Mouse (Mus musculus) kidney, postnatal 0 days (tissue): Measurements from ENCODE around the gene Chst3. TPM values are rescaled to one million over a fixed set of nuclear protein-coding genes. Genes with fewer than 3 reads are reported as not detected.
"Not testable (repeated sequence)": the region's sequence is repeated elsewhere in the genome, so short reads cannot be mapped to it uniquely, and the experiment has no call there.

Experiments
- ATAC-seq: fragments of 200-750 bp; cut with Nextera tagmentation; replicated peaks from 2 replicates; pipeline ENCODE4 v1.8.0; 2017; ENCODE audit warnings: low read depth, moderate number of reproducible peaks, moderate TSS enrichment, moderate library complexity; ENCODE audit not compliant: low FRiP score
- DNase-seq: peaks from one replicate; pipeline ENCODE4 v3.0.0-alpha.2; 2016; ENCODE audit warnings: low spot score
- H3K27ac ChIP-seq: fragments of 300-500 bp; sonication (generic); 2 replicates; pipeline ENCODE4 v1.5.1; 2014; ENCODE audit warnings: mild to moderate bottlenecking
- H3K27me3 ChIP-seq: fragments of 300-500 bp; sonication (generic); 2 replicates; pipeline ENCODE4 v1.6.1; 2014; ENCODE audit warnings: low read length, mixed read lengths; ENCODE audit not compliant: insufficient read depth
- H3K36me3 ChIP-seq: fragments of 300-500 bp; sonication (generic); 2 replicates; pipeline ENCODE4 v1.6.1; 2014; ENCODE audit warnings: low read length, mixed read lengths; ENCODE audit not compliant: insufficient read depth
- H3K4me1 ChIP-seq: fragments of 300-500 bp; sonication (generic); replicated peaks from 2 replicates; pipeline ENCODE4 v1.6.1; 2014; ENCODE audit warnings: antibody characterized with exemption, low read length, mixed read lengths; ENCODE audit not compliant: insufficient read depth
- H3K4me2 ChIP-seq: fragments of 300-500 bp; sonication (generic); 2 replicates; pipeline ENCODE4 v1.6.1; 2014; ENCODE audit warnings: mild to moderate bottlenecking, low read length, moderate library complexity, mixed read lengths
- H3K4me3 ChIP-seq: fragments of 300-500 bp; sonication (generic); replicated peaks from 2 replicates; pipeline ENCODE4 v1.5.1; 2014; ENCODE audit warnings: low read depth, low read length
- H3K9ac ChIP-seq: fragments of 300-500 bp; sonication (generic); 2 replicates; pipeline ENCODE4 v1.6.1; 2014; ENCODE audit warnings: low read depth, low read length
- H3K9me3 ChIP-seq: fragments of 300-500 bp; sonication (generic); replicated peaks from 2 replicates; pipeline ENCODE4 v1.6.1; 2016; ENCODE audit warnings: low read length, inconsistent platforms, mixed read lengths
- CTCF ChIP-seq: IDR thresholded peaks from 2 replicates; pipeline ENCODE4 v1.5.1; 2016; ENCODE audit warnings: antibody characterized with exemption, low read depth, mild to moderate bottlenecking, moderate library complexity
- WGBS: fragments of 180-500 bp; shearing (Covaris S2); extraction: QIAGEN DNeasy Blood & Tissue Kit; methylation state at CpG from one replicate; pipeline ENCODE4 v1.1.7; 2014; 5-methylcytosine and 5-hydroxymethylcytosine counted together
- polyA plus RNA-seq: library from polyadenylated mRNA; unstranded; fragments of >200 nt; fragmentation: Nextera tagmentation; extraction: Ambion mirVana; gene quantifications from 2 replicates; pipeline ENCODE4 v1.2.1, GENCODE M21; 2015

Gene Chst3
- polyA plus RNA-seq, 1 experiment from 2014 or later: 0.87 TPM

DNA sequence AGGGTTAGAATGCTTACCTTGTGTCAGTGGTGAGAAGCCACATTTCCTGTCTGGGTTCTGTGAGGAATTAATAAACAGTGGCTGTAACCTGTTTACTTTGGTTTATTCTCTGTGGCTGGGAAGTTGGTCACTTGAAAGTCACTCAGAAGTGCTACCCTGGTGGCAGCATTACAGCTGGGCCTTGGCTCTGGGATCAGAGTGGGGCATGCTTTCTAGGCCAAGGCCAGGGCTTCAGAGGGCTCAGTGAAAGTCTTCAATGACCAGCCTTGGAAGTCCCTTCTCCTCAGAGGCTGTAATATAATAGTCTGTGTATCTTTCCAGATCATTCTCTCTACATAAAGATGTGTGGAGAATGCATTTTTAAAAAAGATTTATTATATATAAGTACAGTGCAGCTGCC lies 63.0 kb downstream of the Chst3 start:
- H3K9ac ChIP-seq: no peak overlapping the region
- no peak for ATAC-seq
- no peak overlapping the region for H3K27ac ChIP-seq
- DNase-seq: no peak
- no peaks in the 10 kb centered on the region for H3K9me3 ChIP-seq
- no peaks in the 10 kb centered on the region for H3K4me1 ChIP-seq
- no peaks in the 10 kb centered on the region for H3K36me3 ChIP-seq
- TF ChIP-seq CTCF: no peak
- H3K4me2 ChIP-seq: no peak overlapping the region
- H3K4me3 ChIP-seq: no peak overlapping the region
- no peaks in the 10 kb centered on the region for H3K27me3 ChIP-seq

DNA sequence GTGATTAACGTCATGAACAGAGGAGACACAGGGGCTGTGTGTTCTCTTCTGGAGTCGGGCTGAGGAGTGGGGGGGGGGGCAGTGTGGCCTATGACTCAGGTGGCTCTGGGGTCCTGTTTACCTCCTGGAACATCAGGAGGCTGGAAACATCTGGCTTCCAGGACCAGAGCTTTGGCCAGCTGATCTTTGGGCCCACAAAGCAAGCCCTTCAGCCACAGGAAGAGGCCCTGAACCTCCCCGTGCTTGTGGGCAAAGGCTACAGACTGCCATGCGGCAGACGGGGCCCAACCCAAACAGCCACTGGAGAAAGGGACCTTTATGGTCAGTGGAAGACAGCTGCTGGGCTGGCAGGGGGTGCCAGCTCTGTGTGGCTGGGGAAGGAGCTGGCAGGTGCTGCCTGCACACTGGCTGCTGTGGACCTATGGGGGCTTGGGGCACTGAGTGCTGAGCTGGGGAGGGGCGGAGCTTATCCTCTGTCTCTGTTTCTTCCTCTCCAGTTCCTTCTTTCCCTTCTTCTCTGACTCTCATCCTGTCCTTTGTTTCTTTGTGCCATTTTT lies 67.9 kb downstream of the Chst3 start:
- Histone ChIP-seq H3K27me3 (no peaks in the 10 kb centered on the region), H3K9me3 (no peaks in the 10 kb centered on the region), H3K4me2 (no peak overlapping the region), H3K9ac (no peak overlapping the region), H3K27ac (no peak overlapping the region), H3K36me3 (no peaks in the 10 kb centered on the region), H3K4me1 (no peaks in the 10 kb centered on the region), H3K4me3 (no peak overlapping the region)
- DNase-seq: no peak
- ATAC-seq: no peak
- WGBS: 41% methylated on average over 5 of the region's 6 CpGs
- no peak for TF ChIP-seq CTCF

DNA sequence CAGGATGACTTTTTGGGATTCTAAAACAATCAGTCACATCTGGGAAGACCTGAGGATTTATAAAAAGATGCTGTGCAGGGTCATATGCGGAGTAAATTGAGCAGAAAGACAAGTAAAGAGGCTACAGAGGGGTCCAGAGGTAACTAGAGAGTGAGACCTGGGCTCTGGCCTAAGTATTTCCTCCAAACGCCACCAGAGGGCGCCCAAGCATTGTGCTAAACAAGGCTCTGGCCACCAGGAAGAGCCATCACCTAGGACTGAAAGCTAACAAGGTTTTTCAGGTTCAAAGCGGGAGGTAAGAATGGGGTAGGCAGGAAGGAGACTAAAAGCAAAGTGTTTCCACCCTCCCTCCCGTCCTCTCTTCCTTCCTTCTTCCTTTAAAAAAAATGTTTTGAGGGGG lies 71.0 kb downstream of the Chst3 start:
- TF ChIP-seq CTCF: peak; percentile 97
- ATAC-seq: no peak

DNA sequence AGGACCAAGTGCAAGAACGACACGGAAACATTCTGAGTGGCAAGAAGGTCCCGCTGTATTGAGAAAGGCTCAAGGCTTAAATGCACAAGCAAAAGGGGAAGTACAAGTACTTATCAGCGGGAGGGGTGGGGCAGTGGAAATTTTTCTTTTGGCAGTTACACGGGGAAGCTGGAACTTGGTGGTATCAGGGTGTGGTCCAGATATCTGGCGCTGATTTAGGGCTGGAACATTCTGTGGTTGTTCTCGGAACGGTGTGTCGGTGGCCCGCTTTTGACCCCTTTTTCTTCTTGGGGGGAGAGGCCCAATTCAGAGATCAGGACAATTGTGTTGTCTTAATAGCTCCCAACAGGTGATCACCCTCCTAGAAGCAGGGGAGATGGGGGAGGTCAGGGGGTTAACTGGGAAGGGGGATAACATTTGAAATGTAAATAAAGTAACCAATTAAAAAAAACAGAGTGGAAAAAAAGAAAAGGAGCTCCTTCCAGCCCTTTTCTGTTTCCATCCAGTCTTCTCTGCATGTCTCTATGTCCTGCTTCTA lies 71.5 kb downstream of the Chst3 start:
- not testable (repeated sequence) for H3K27me3 ChIP-seq, H3K27ac ChIP-seq, H3K36me3 ChIP-seq, H3K9me3 ChIP-seq, DNase-seq, H3K4me3 ChIP-seq, H3K4me1 ChIP-seq, ATAC-seq, H3K9ac ChIP-seq, H3K4me2 ChIP-seq
- 63% methylated on average over 10 of the region's 10 CpGs for WGBS

More for the DNA sequence above, 71.0 kb downstream of the Chst3 start:
- Histone ChIP-seq H3K27ac (no peak overlapping the region), H3K36me3 (no peaks in the 10 kb centered on the region), H3K9me3 (no peaks in the 10 kb centered on the region), H3K4me2 (no peak overlapping the region), H3K9ac (no peak overlapping the region), H3K4me1 (no peaks in the 10 kb centered on the region), H3K27me3 (no peaks in the 10 kb centered on the region), H3K4me3 (no peak overlapping the region)
- 2% methylated on average over 5 of the region's 5 CpGs for WGBS
- DNase-seq: peak; percentile 90

DNA sequence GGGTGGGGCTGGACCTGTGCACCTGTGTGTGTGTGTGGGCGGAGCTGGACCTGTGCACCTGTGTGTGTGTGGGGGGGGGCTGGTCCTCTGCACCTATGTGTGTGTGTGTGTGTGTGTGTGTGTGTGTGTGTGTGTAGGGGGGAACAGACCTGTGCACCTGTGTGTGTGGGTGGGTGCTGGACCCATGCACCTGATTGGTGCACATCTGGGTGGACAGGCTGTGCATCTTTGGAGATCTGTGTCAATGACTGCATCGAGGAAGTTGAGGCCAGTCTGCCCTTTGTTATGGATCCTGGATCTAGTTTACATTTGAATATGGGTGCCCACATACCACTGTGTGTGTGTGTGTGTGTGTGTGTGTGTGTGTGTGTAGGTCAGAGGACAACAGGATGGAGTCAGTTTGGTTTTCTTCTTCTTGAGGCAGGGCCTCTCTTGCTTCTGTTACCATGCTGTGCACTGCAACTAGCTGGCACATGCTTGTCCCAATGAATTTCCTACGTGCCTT lies 77.4 kb downstream of the Chst3 start:
- no peaks in the 10 kb centered on the region for H3K4me1 ChIP-seq
- no peak; the same call in 1 of the 2 replicates for ATAC-seq
- H3K27me3 ChIP-seq: no peaks in the 10 kb centered on the region
- TF ChIP-seq CTCF: no peak
- no peak overlapping the region for H3K4me3 ChIP-seq
- H3K9me3 ChIP-seq: no peaks in the 10 kb centered on the region
- H3K36me3 ChIP-seq: no peaks in the 10 kb centered on the region
- DNase-seq: no peak
- 86% methylated on average over 3 of the region's 3 CpGs for WGBS
- H3K27ac ChIP-seq: no peak overlapping the region
- H3K4me2 ChIP-seq: no peak overlapping the region
- H3K9ac ChIP-seq: no peak overlapping the region

DNA sequence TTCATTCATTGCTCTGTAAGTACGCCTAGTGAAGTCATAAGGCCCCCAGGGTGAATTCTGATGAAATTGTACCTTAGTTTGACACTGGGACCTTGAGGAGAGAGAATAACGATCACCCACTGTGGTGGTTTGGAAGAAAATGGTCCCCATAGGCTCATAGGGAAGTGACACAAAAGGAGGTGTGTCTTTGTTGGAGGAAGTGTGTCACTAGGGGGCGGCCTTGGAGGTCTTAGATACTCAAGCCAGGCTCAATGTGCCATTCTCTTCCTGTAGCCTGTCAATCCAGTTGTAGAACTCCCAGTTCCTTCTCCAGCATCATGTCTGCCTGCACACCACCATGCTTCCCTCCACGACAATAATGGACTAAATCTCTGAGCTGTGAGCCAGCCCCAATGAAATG lies 78.3 kb downstream of the Chst3 start:
- H3K27ac ChIP-seq: no peak overlapping the region
- H3K9me3 ChIP-seq: no peaks in the 10 kb centered on the region
- no peak overlapping the region for H3K4me2 ChIP-seq
- H3K36me3 ChIP-seq: no peaks in the 10 kb centered on the region
- no peak for TF ChIP-seq CTCF
- no peak overlapping the region for H3K9ac ChIP-seq
- no peak overlapping the region for H3K4me3 ChIP-seq
- no peak for ATAC-seq
- WGBS: 84% methylated on average over 4 of the region's 4 CpGs
- no peak for DNase-seq
- H3K4me1 ChIP-seq: no peaks in the 10 kb centered on the region
- H3K27me3 ChIP-seq: no peaks in the 10 kb centered on the region

DNA sequence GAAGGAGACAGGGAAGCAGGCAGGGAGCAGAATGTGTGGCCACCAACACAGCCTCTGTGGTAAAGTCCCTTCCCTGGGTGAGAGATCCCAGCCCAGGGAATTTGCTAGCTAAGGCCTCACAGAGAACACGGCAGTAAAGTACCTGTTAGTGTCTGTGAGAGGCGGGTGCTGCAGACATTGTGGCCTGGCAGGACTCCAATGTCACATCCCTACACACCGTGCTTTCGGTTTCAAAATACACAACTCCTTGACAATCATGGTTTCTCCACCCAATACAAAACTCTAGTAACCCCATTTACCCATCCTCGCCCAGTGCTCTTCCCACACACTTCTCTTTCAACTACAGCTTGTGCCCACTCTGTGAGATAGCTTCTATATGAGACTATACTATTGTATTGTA lies 80.4 kb downstream of the Chst3 start:
- no peak for ATAC-seq
- 80% methylated on average over 5 of the region's 5 CpGs for WGBS

More for the DNA sequence above, 80.4 kb downstream of the Chst3 start:
- no peaks in the 10 kb centered on the region for H3K27me3 ChIP-seq
- no peaks in the 10 kb centered on the region for H3K9me3 ChIP-seq
- H3K4me3 ChIP-seq: no peak overlapping the region
- H3K36me3 ChIP-seq: no peaks in the 10 kb centered on the region
- no peak overlapping the region for H3K9ac ChIP-seq
- no peak for DNase-seq
- H3K27ac ChIP-seq: no peak overlapping the region
- no peaks in the 10 kb centered on the region for H3K4me1 ChIP-seq
- H3K4me2 ChIP-seq: no peak overlapping the region
- no peak for TF ChIP-seq CTCF
